Mouse (Mus musculus) C2C12 (cell line): ENCODE measurements around the gene Cdv3.

Experiments used
- CEBPB ChIP-seq: IDR thresholded peaks from one replicate; pipeline ENCODE4 v1.6.1; 2011; ENCODE audit warnings: low read depth, mild to moderate bottlenecking, control low read depth, moderate library complexity
- CTCF ChIP-seq: IDR thresholded peaks from one replicate; pipeline ENCODE4 v1.5.1; 2011; ENCODE audit not compliant: control insufficient read depth, insufficient read depth, insufficient read length
- FOSL1 ChIP-seq: IDR thresholded peaks from one replicate; pipeline ENCODE4 v1.8.0; 2011; ENCODE audit warnings: mild to moderate bottlenecking, low read length; ENCODE audit not compliant: poor library complexity, insufficient read depth, severe bottlenecking
- MAX ChIP-seq: IDR thresholded peaks from one replicate; pipeline ENCODE4 v1.6.1; 2011; ENCODE audit warnings: mild to moderate bottlenecking, control low read depth
- MYOD1 ChIP-seq: IDR thresholded peaks from one replicate; pipeline ENCODE4 v1.6.1; 2011; ENCODE audit warnings: low read depth; ENCODE audit not compliant: control insufficient read depth, insufficient read length
- USF1 ChIP-seq: IDR thresholded peaks from one replicate; pipeline ENCODE4 v1.6.1; 2011; ENCODE audit warnings: low read depth, mild to moderate bottlenecking, control low read depth, moderate library complexity

DNA sequence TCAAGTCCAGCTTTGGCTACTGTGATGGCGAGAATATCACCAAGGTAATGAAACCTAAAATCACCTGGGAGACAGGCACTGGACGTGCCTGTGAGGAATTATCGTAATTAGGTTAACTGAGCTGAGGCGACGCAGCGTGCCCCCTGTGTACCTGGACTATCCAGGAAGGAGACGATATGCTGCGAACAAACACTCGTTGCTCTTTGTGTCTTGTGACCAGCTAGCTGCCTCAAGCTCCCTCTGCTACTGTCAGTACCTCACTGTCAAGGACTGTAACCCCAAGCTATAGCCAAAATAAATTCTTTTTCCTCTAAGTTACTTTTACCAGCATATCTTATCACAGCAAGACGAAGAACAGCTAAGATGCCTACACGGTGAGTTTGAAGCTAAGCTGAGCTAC lies 27.6 kb upstream of the Cdv3 start:
- TF ChIP-seq USF1 = no peak
- TF ChIP-seq MYOD1 = no peak
- TF ChIP-seq CTCF = no peak
- no peak for TF ChIP-seq MAX
- no peak for TF ChIP-seq CEBPB
- TF ChIP-seq FOSL1 = no peak
